Mouse (Mus musculus): Measurements from ENCODE around the gene Shc1. TPM values are rescaled to one million over a fixed set of nuclear protein-coding genes. Genes with fewer than 3 reads are reported as not detected.

Gene Shc1
- polyA plus RNA-seq, 1 experiment from 2014 or later = 103 TPM

- Histone ChIP-seq H3K27ac (ENCODE audit: low read length) (peak overlapping the region; percentile 95), H3K9me3 (replicated peaks; ENCODE audit: control insufficient read depth, low read length) (no peaks in the 10 kb centered on the region), H3K4me1 (ENCODE audit: control insufficient read depth, insufficient read depth, low read length) (peaks cover 58% of the 10 kb centered on the region), H3K9ac (ENCODE audit: low read length) (peak overlapping the region; percentile 51), H3K4me2 (ENCODE audit: low read depth, low read length) (peak overlapping the region; percentile 47), H3K27me3 (ENCODE audit: control insufficient read depth, insufficient read depth, low read length) (no peaks in the 10 kb centered on the region), H3K36me3 (ENCODE audit: control insufficient read depth, insufficient read depth, low read length) (no peaks in the 10 kb centered on the region), H3K4me3 (replicated peaks; ENCODE audit: low read length) (peak overlapping the region; percentile 24)
- no peak for ATAC-seq (ENCODE audit: insufficient read depth, low FRiP score)
- WGBS = 62% methylated on average over 10 of the region's 11 CpGs
These were observed 29.9 kb upstream of the Shc1 start for GRCm38 (mm10) chr3:89388134-89388881.

GRCm38 (mm10) chr3:89388901-89389740 lies 29.1 kb upstream of the Shc1 start:
- peaks cover 52% of the 10 kb centered on the region for H3K4me1 ChIP-seq (ENCODE audit: control insufficient read depth, insufficient read depth, low read length)
- no peaks in the 10 kb centered on the region for H3K27me3 ChIP-seq (ENCODE audit: control insufficient read depth, insufficient read depth, low read length)
- H3K36me3 ChIP-seq (ENCODE audit: control insufficient read depth, insufficient read depth, low read length) = no peaks in the 10 kb centered on the region
- H3K27ac ChIP-seq (ENCODE audit: low read length) = peak overlapping the region; percentile 95
- ATAC-seq (ENCODE audit: insufficient read depth, low FRiP score) = no peak
- no peaks in the 10 kb centered on the region for H3K9me3 ChIP-seq (replicated peaks; ENCODE audit: control insufficient read depth, low read length)
- no peak overlapping the region for H3K4me3 ChIP-seq (replicated peaks; ENCODE audit: low read length)
- H3K4me2 ChIP-seq (ENCODE audit: low read depth, low read length) = 0 out of 2 replicates have a peak overlapping the region, but pooled peaks have one; percentile 11
- WGBS = 51% methylated on average over 6 of the region's 6 CpGs
- no peak overlapping the region for H3K9ac ChIP-seq (ENCODE audit: low read length)

GRCm38 (mm10) chr3:89390111-89390515 lies 28.1 kb upstream of the Shc1 start:
- peak overlapping the region; percentile 81 for H3K4me3 ChIP-seq (replicated peaks; ENCODE audit: low read length)
- no peaks in the 10 kb centered on the region for H3K9me3 ChIP-seq (replicated peaks; ENCODE audit: control insufficient read depth, low read length)
- peak overlapping the region; percentile 100 for H3K4me2 ChIP-seq (ENCODE audit: low read depth, low read length)
- no peak for ATAC-seq (ENCODE audit: insufficient read depth, low FRiP score)
- no peaks in the 10 kb centered on the region for H3K36me3 ChIP-seq (ENCODE audit: control insufficient read depth, insufficient read depth, low read length)
- no peaks in the 10 kb centered on the region for H3K27me3 ChIP-seq (ENCODE audit: control insufficient read depth, insufficient read depth, low read length)
- peak overlapping the region; percentile 95 for H3K27ac ChIP-seq (ENCODE audit: low read length)
- peaks cover 48% of the 10 kb centered on the region for H3K4me1 ChIP-seq (ENCODE audit: control insufficient read depth, insufficient read depth, low read length)
- 30% methylated on average over 5 of the region's 5 CpGs for WGBS
- peak overlapping the region; percentile 90 for H3K9ac ChIP-seq (ENCODE audit: low read length)

- H3K36me3 ChIP-seq (ENCODE audit: control insufficient read depth, insufficient read depth, low read length) = no peaks in the 10 kb centered on the region
- peak overlapping the region; percentile 95 for H3K27ac ChIP-seq (ENCODE audit: low read length)
- H3K4me1 ChIP-seq (ENCODE audit: control insufficient read depth, insufficient read depth, low read length) = peaks cover 51% of the 10 kb centered on the region
- ATAC-seq (ENCODE audit: insufficient read depth, low FRiP score) = no peak
- H3K9me3 ChIP-seq (replicated peaks; ENCODE audit: control insufficient read depth, low read length) = no peaks in the 10 kb centered on the region
- H3K27me3 ChIP-seq (ENCODE audit: control insufficient read depth, insufficient read depth, low read length) = no peaks in the 10 kb centered on the region
- peak overlapping the region; percentile 81 for H3K4me3 ChIP-seq (replicated peaks; ENCODE audit: low read length)
- peak overlapping the region; percentile 100 for H3K4me2 ChIP-seq (ENCODE audit: low read depth, low read length)
- H3K9ac ChIP-seq (ENCODE audit: low read length) = peak overlapping the region; percentile 90
- 11% methylated on average over 19 of the region's 19 CpGs for WGBS
These were observed 27.3 kb upstream of the Shc1 start for GRCm38 (mm10) chr3:89390699-89391662.

- H3K4me1 ChIP-seq (ENCODE audit: control insufficient read depth, insufficient read depth, low read length) = peaks cover 48% of the 10 kb centered on the region
- peak overlapping the region; percentile 81 for H3K4me3 ChIP-seq (replicated peaks; ENCODE audit: low read length)
- WGBS = 0% methylated on average over 53 of the region's 56 CpGs
- H3K9ac ChIP-seq (ENCODE audit: low read length) = peak overlapping the region; percentile 90
- no peak for ATAC-seq (ENCODE audit: insufficient read depth, low FRiP score)
- H3K9me3 ChIP-seq (replicated peaks; ENCODE audit: control insufficient read depth, low read length) = no peaks in the 10 kb centered on the region
- H3K27ac ChIP-seq (ENCODE audit: low read length) = peak overlapping the region; percentile 95
- H3K36me3 ChIP-seq (ENCODE audit: control insufficient read depth, insufficient read depth, low read length) = no peaks in the 10 kb centered on the region
- no peaks in the 10 kb centered on the region for H3K27me3 ChIP-seq (ENCODE audit: control insufficient read depth, insufficient read depth, low read length)
- peak overlapping the region; percentile 100 for H3K4me2 ChIP-seq (ENCODE audit: low read depth, low read length)
These were observed 26.4 kb upstream of the Shc1 start for GRCm38 (mm10) chr3:89391663-89392511.

- H3K4me2 ChIP-seq (ENCODE audit: low read depth, low read length) = peak overlapping the region; percentile 100
- no peaks in the 10 kb centered on the region for H3K36me3 ChIP-seq (ENCODE audit: control insufficient read depth, insufficient read depth, low read length)
- under 1% methylated on average over 23 of the region's 24 CpGs for WGBS
- peak overlapping the region; percentile 90 for H3K9ac ChIP-seq (ENCODE audit: low read length)
- no peaks in the 10 kb centered on the region for H3K9me3 ChIP-seq (replicated peaks; ENCODE audit: control insufficient read depth, low read length)
- ATAC-seq (ENCODE audit: insufficient read depth, low FRiP score) = no peak
- H3K27me3 ChIP-seq (ENCODE audit: control insufficient read depth, insufficient read depth, low read length) = no peaks in the 10 kb centered on the region
- peak overlapping the region; percentile 81 for H3K4me3 ChIP-seq (replicated peaks; ENCODE audit: low read length)
- H3K4me1 ChIP-seq (ENCODE audit: control insufficient read depth, insufficient read depth, low read length) = peaks cover 40% of the 10 kb centered on the region
- H3K27ac ChIP-seq (ENCODE audit: low read length) = peak overlapping the region; percentile 95
These were observed 25.4 kb upstream of the Shc1 start for GRCm38 (mm10) chr3:89392871-89393311.

- Histone ChIP-seq H3K27me3 (ENCODE audit: control insufficient read depth, insufficient read depth, low read length) (no peaks in the 10 kb centered on the region), H3K9me3 (replicated peaks; ENCODE audit: control insufficient read depth, low read length) (no peaks in the 10 kb centered on the region), H3K36me3 (ENCODE audit: control insufficient read depth, insufficient read depth, low read length) (no peaks in the 10 kb centered on the region), H3K4me2 (ENCODE audit: low read depth, low read length) (peak overlapping the region; percentile 100), H3K4me3 (replicated peaks; ENCODE audit: low read length) (peak overlapping the region; percentile 81), H3K27ac (ENCODE audit: low read length) (peak overlapping the region; percentile 98), H3K4me1 (ENCODE audit: control insufficient read depth, insufficient read depth, low read length) (peaks cover 34% of the 10 kb centered on the region), H3K9ac (ENCODE audit: low read length) (peak overlapping the region; percentile 90)
- peak; percentile 93 for ATAC-seq (ENCODE audit: insufficient read depth, low FRiP score)
- under 1% methylated on average over 15 of the region's 15 CpGs for WGBS
These were observed 24.6 kb upstream of the Shc1 start for GRCm38 (mm10) chr3:89393605-89394004.

All from stomach, embryonic 16.5 days (tissue).